Mouse (Mus musculus): ENCODE data around the gene Dnmt3a.

- TF ChIP-seq CTCF (IDR thresholded peaks at IDR 0.05) = no peak
- TF ChIP-seq POLR2A (IDR thresholded peaks at IDR 0.05; ENCODE audit: insufficient read depth, low read depth, low read length) = no peak
- TF ChIP-seq EP300 (IDR thresholded peaks at IDR 0.05; ENCODE audit: insufficient read depth, low read depth, low read length) = no peak
These were observed 50.9 kb downstream of the Dnmt3a start for GRCm38 (mm10) chr12:3856748-3857147.
